Mouse (Mus musculus) neural tube, embryonic 12.5 days (tissue): ENCODE measurements around the gene Sec1. TPM values are rescaled to one million over a fixed set of nuclear protein-coding genes. Genes with fewer than 3 reads are reported as not detected.
A peak's percentile ranks its signal among the peaks of the same experiment; 100 is the strongest.

Source experiments
- ATAC-seq: fragments of 200-750 bp; cut with Nextera tagmentation; 2 replicates; pipeline ENCODE4 v1.8.0; 2017; ENCODE audit warnings: low read depth, mild to moderate bottlenecking, moderate TSS enrichment, moderate library complexity; ENCODE audit not compliant: low FRiP score
- H3K27ac ChIP-seq: fragments of 300-500 bp; sonication (generic); 2 replicates; pipeline ENCODE4 v1.5.1; 2016
- H3K27me3 ChIP-seq: fragments of 300-500 bp; sonication (generic); replicated peaks from 2 replicates; pipeline ENCODE4 v1.6.1; 2016; ENCODE audit warnings: mild to moderate bottlenecking
- H3K36me3 ChIP-seq: fragments of 300-500 bp; sonication (generic); 2 replicates; pipeline ENCODE4 v1.6.1; 2016; ENCODE audit warnings: mild to moderate bottlenecking
- H3K4me1 ChIP-seq: fragments of 300-500 bp; sonication (generic); 2 replicates; pipeline ENCODE4 v1.6.1; 2016
- H3K4me2 ChIP-seq: fragments of 300-500 bp; sonication (generic); replicated peaks from 2 replicates; pipeline ENCODE4 v1.6.1; 2016; ENCODE audit warnings: mild to moderate bottlenecking
- H3K4me3 ChIP-seq: fragments of 300-500 bp; sonication (generic); 2 replicates; pipeline ENCODE4 v1.5.1; 2016
- H3K9ac ChIP-seq: fragments of 300-500 bp; sonication (generic); 2 replicates; pipeline ENCODE4 v1.6.1; 2016; ENCODE audit warnings: mild to moderate bottlenecking
- H3K9me3 ChIP-seq: fragments of 300-500 bp; sonication (generic); 2 replicates; pipeline ENCODE4 v1.6.1; 2016; ENCODE audit warnings: mild to moderate bottlenecking
- WGBS: fragments of 180-500 bp; shearing (Covaris S2); methylation state at CpG from one replicate; pipeline ENCODE4 v1.1.7; 2016; 5-methylcytosine and 5-hydroxymethylcytosine counted together
- polyA plus RNA-seq: library from polyadenylated mRNA; unstranded; fragments of >200 nt; fragmentation: Nextera tagmentation; extraction: Ambion mirVana; gene quantifications from 2 replicates; pipeline ENCODE4 v1.2.1, GENCODE M21; 2016

Sec1 gene
- polyA plus RNA-seq, 1 experiment from 2014 or later = 1.2 TPM

- 84% methylated on average over 11 of the region's 11 CpGs for WGBS
- Histone ChIP-seq H3K27ac (no peak overlapping the region), H3K4me3 (no peak overlapping the region), H3K36me3 (no peaks in the 10 kb centered on the region), H3K4me1 (peaks cover 53% of the 10 kb centered on the region), H3K9me3 (no peaks in the 10 kb centered on the region), H3K4me2 (peak overlapping the region; percentile 80), H3K9ac (no peak overlapping the region), H3K27me3 (peaks cover 26% of the 10 kb centered on the region)
- ATAC-seq = no peak
Observed at GRCm38 (mm10) chr7:45701607-45702006, 7.4 kb upstream of the Sec1 start.

DNA sequence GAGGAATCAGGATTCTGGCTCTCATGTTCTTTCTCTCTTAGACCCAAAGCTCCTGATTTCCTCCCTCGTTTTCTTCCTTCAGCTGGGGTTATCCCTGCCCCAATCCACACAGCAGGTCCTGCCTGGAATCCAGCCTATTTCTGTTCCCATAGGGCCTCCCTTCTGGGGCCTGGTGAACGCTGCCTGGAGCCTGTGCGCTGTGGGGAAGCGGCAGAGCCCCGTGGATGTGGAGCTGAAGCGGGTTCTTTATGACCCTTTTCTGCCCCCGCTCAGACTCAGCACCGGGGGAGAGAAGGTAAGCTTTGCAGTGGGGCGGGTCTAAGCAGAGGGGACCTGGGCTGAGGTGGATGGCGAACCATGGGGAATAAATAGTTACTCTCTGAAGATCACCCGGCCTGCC lies 6.9 kb upstream of the Sec1 start:
- no peaks in the 10 kb centered on the region for H3K36me3 ChIP-seq
- WGBS = 23% methylated on average over 11 of the region's 11 CpGs
- peak overlapping the region; percentile 48 for H3K9ac ChIP-seq
- ATAC-seq = no peak
- no peak overlapping the region; the same call in 1 of the 2 replicates for H3K27ac ChIP-seq
- H3K9me3 ChIP-seq = no peaks in the 10 kb centered on the region
- H3K4me3 ChIP-seq = peak overlapping the region; percentile 47
- peaks cover 26% of the 10 kb centered on the region for H3K27me3 ChIP-seq
- H3K4me2 ChIP-seq = peak overlapping the region; percentile 80
- H3K4me1 ChIP-seq = peaks cover 48% of the 10 kb centered on the region

GRCm38 (mm10) chr7:45700301-45701015 lies 6.3 kb upstream of the Sec1 start:
- H3K27ac ChIP-seq = peak overlapping the region; percentile 46; the same call in 1 of the 2 replicates
- peak overlapping the region; percentile 80 for H3K4me2 ChIP-seq
- peak; percentile 6 for ATAC-seq
- H3K4me1 ChIP-seq = peaks cover 41% of the 10 kb centered on the region
- H3K9me3 ChIP-seq = no peaks in the 10 kb centered on the region
- H3K9ac ChIP-seq = peak overlapping the region; percentile 67
- H3K4me3 ChIP-seq = peak overlapping the region; percentile 47
- WGBS = under 1% methylated on average over 20 of the region's 20 CpGs
- peaks cover 26% of the 10 kb centered on the region for H3K27me3 ChIP-seq
- no peaks in the 10 kb centered on the region for H3K36me3 ChIP-seq

GRCm38 (mm10) chr7:45699523-45700141 lies 5.4 kb upstream of the Sec1 start, which contains the start of gene Car11:
Gene Car11 (plus strand): TSS chr7:45699843.
- H3K4me3 ChIP-seq = peak within 1 kb of the TSS; percentile 47

DNA sequence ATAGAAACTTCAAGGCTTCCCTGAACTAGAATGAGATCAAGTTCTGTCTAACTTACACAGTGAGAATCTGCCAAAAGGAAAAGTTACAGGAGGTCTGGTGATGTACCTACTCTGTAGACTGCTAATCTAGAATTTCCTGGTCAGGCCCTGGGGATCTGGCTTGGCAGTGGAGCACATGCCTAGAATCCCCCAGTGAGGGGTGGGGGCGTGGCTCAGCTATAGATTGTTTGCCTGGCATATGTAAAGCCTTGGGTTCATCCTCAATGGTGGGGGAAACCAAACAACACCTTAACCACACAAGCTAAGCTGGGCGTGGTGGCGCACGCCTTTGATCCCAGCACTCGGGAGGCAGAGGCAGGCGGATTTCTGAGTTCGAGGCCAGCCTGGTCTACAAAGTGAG lies 3.7 kb upstream of the Sec1 start:
- no peak for ATAC-seq
- no peaks in the 10 kb centered on the region for H3K36me3 ChIP-seq
- no peak overlapping the region for H3K9ac ChIP-seq
- H3K27ac ChIP-seq = no peak overlapping the region
- WGBS = 80% methylated on average over 7 of the region's 7 CpGs
- H3K4me3 ChIP-seq = no peak overlapping the region
- no peaks in the 10 kb centered on the region for H3K9me3 ChIP-seq
- peaks cover 30% of the 10 kb centered on the region for H3K4me1 ChIP-seq
- peaks cover 26% of the 10 kb centered on the region for H3K27me3 ChIP-seq
- no peak overlapping the region for H3K4me2 ChIP-seq

More at GRCm38 (mm10) chr7:45699523-45700141, 5.4 kb upstream of the Sec1 start, which contains the start of gene Car11:
- H3K4me1 ChIP-seq = peaks cover 43% of the 10 kb centered on the region
- H3K36me3 ChIP-seq = no peaks in the 10 kb centered on the region
- WGBS = 1% methylated on average over 36 of the region's 36 CpGs
- H3K27ac ChIP-seq = peak within 1 kb of the TSS; percentile 46; the same call in 1 of the 2 replicates
- peak within 1 kb of the TSS; percentile 67 for H3K9ac ChIP-seq
- ATAC-seq = no peak
- H3K4me2 ChIP-seq = peak within 1 kb of the TSS; percentile 80
- no peaks in the 10 kb centered on the region for H3K9me3 ChIP-seq
- peaks cover 26% of the 10 kb centered on the region for H3K27me3 ChIP-seq

- Histone ChIP-seq H3K27ac (no peak overlapping the region), H3K9ac (no peak overlapping the region), H3K4me2 (no peak overlapping the region), H3K4me3 (no peak overlapping the region), H3K36me3 (no peaks in the 10 kb centered on the region), H3K27me3 (peaks cover 19% of the 10 kb centered on the region), H3K4me1 (peaks cover 15% of the 10 kb centered on the region), H3K9me3 (no peaks in the 10 kb centered on the region)
- WGBS = 4% methylated on average over 6 of the region's 6 CpGs
- peak; percentile 45; the same call in 1 of the 2 replicates for ATAC-seq
Observed at GRCm38 (mm10) chr7:45695098-45695497, 896 bp upstream of the Sec1 start.

DNA sequence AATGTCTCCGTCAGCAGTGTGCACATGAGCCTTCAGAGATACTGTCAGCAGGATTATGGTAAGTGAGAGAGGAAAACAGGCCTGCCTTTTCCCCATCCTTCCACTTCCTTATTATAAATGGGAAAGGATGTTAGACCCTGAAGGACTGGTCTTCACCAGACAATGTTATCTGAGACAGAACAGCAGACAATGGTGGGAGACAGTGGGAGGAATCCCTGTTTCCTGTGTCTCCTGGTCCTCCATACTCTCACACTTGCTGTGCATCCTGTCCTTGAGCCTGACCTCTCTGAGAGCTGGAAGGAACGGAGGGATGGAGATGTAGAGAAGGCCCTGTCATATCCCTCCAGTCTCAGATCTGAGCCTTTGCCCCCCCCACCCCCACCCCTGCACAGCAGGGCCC lies 1.8 kb downstream of the Sec1 start:
- H3K36me3 ChIP-seq = no peaks in the 10 kb centered on the region
- no peak overlapping the region for H3K4me2 ChIP-seq
- no peak for ATAC-seq
- H3K9ac ChIP-seq = no peak overlapping the region
- no peak overlapping the region for H3K27ac ChIP-seq
- H3K9me3 ChIP-seq = no peaks in the 10 kb centered on the region
- H3K4me3 ChIP-seq = no peak overlapping the region
- H3K4me1 ChIP-seq = peaks cover 6% of the 10 kb centered on the region
- 84% methylated on average over 2 of the region's 2 CpGs for WGBS
- no peaks in the 10 kb centered on the region for H3K27me3 ChIP-seq

DNA sequence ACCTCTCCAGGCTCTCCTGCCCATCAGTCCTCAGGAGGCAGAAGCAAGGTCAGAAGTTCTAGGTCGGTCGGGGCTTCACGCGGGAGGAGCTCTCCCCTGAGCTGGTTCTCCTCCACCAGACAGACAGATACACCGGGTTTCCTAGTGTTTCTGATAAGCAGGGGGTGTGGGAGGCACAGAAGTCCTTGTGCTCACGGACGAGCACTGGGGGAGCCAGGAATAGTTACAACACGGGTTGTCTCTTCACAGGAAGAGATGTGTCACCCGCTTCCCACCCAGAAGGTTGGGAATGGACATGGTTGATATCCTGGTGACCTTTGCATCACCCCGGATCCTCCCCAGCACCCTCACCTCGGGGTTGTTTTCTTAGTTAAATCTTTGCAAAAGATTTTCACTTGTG lies 4.4 kb downstream of the Sec1 start:
- H3K4me1 ChIP-seq = peaks cover 13% of the 10 kb centered on the region
- no peak for ATAC-seq
- H3K4me3 ChIP-seq = no peak overlapping the region
- no peak overlapping the region for H3K27ac ChIP-seq
- 79% methylated on average over 11 of the region's 11 CpGs for WGBS
- H3K36me3 ChIP-seq = no peaks in the 10 kb centered on the region
- no peaks in the 10 kb centered on the region for H3K9me3 ChIP-seq
- H3K9ac ChIP-seq = no peak overlapping the region
- no peaks in the 10 kb centered on the region for H3K27me3 ChIP-seq
- H3K4me2 ChIP-seq = no peak overlapping the region

- ATAC-seq = no peak
- Histone ChIP-seq H3K27me3 (no peaks in the 10 kb centered on the region), H3K4me2 (no peak overlapping the region), H3K9ac (no peak overlapping the region), H3K27ac (no peak overlapping the region), H3K4me3 (no peak overlapping the region), H3K4me1 (peaks cover 13% of the 10 kb centered on the region), H3K9me3 (no peaks in the 10 kb centered on the region), H3K36me3 (no peaks in the 10 kb centered on the region)
- WGBS = 61% methylated on average over 6 of the region's 6 CpGs
Observed at GRCm38 (mm10) chr7:45689099-45689498, 5.1 kb downstream of the Sec1 start.

DNA sequence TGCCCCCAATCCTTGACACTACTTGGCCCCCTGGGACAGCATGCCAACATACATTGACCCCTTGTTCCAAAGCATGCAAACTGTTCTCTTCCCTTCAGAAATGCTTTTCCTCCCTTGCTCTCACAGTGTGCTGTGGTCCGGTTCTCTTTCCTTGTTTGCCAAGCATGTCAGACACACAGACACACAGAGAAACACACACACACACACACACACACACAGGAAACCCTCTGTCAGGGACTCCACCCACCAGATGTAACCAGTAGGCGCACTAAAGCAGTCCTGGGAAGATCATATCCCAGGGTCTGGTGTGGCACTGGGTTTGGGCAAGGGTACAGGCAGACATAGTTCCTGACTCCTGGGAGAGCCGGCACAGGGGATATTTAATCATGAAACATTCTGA lies 7.4 kb downstream of the Sec1 start:
- Histone ChIP-seq H3K9ac (no peak overlapping the region), H3K4me2 (no peak overlapping the region), H3K27ac (no peak overlapping the region), H3K9me3 (no peaks in the 10 kb centered on the region), H3K4me3 (no peak overlapping the region), H3K36me3 (no peaks in the 10 kb centered on the region), H3K27me3 (no peaks in the 10 kb centered on the region), H3K4me1 (peaks cover 19% of the 10 kb centered on the region)
- no peak for ATAC-seq
- 69% methylated on average over 3 of the region's 3 CpGs for WGBS

- Histone ChIP-seq H3K4me3 (no peak overlapping the region), H3K27ac (no peak overlapping the region), H3K4me2 (0 out of 2 replicates have a peak overlapping the region, but pooled peaks have one; percentile 10), H3K4me1 (peaks cover 19% of the 10 kb centered on the region), H3K9me3 (no peaks in the 10 kb centered on the region), H3K9ac (no peak overlapping the region), H3K27me3 (no peaks in the 10 kb centered on the region), H3K36me3 (no peaks in the 10 kb centered on the region)
- 56% methylated on average over 10 of the region's 10 CpGs for WGBS
- ATAC-seq = no peak
Observed at GRCm38 (mm10) chr7:45685811-45686210, 8.4 kb downstream of the Sec1 start.

DNA sequence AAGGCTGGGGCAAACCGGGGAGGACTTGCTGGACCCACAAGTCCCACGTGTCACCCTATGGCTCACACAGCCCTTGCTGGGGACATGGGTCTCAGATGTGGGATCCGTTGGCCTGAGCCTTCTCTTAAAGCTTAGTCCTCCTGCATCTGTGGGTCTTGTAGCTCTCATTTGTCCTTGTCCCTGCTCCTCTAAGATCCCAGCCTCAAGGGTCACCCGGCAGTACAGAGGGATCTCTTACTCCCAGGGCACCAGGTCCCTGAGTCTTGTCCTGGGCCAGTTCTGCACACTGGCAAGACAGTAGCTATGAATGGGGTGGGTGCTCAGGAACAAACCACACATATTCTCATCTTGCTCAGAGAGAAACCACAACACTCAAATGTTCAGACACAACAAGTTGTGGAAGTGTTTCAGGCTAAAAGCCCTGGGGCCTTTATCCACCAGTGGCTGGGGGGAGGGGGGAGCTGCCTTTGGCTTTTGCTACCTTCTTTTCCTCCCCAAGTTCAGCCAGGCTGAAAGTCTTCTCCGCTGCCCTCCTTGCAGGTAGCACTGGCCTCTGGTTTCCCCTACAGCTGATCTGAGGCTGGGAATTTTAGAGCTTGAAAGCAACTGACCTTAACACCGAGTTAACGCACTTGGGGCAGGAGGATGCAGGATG lies 10.7 kb downstream of the Sec1 start, which contains the start of gene Ntn5:
Ntn5 (plus strand) TSS at position 627 of the 655 bp plus-strand sequence.
- no peaks in the 10 kb centered on the region for H3K9me3 ChIP-seq
- H3K4me3 ChIP-seq = no peak within 1 kb of the TSS
- H3K4me1 ChIP-seq = peaks cover 19% of the 10 kb centered on the region
- H3K27me3 ChIP-seq = no peaks in the 10 kb centered on the region
- H3K9ac ChIP-seq = 0 out of 2 replicates have a peak within 1 kb of the TSS, but pooled peaks have one; percentile 7
- H3K4me2 ChIP-seq = peak within 1 kb of the TSS; percentile 47; the same call in 1 of the 2 replicates
- no peak for ATAC-seq
- H3K36me3 ChIP-seq = no peaks in the 10 kb centered on the region
- WGBS = 79% methylated on average over 7 of the region's 7 CpGs
- no peak within 1 kb of the TSS for H3K27ac ChIP-seq
